Mouse (Mus musculus) hindbrain, embryonic 16.5 days (tissue): ENCODE data around the gene Pde4c. TPM values are rescaled to one million over a fixed set of nuclear protein-coding genes. Genes with fewer than 3 reads are reported as not detected.

Experiments used
- ATAC-seq: fragments of 200-750 bp; cut with Nextera tagmentation; 2 replicates; pipeline ENCODE4 v1.8.0; 2017; ENCODE audit warnings: moderate TSS enrichment, moderate library complexity
- H3K27ac ChIP-seq: fragments of 300-500 bp; sonication (generic); 2 replicates; pipeline ENCODE4 v1.5.1; 2014; ENCODE audit warnings: low read depth, mild to moderate bottlenecking, control low read depth, low read length, moderate library complexity
- H3K27me3 ChIP-seq: fragments of 300-500 bp; sonication (generic); replicated peaks from 2 replicates; pipeline ENCODE4 v1.6.1; 2014; ENCODE audit warnings: low read length; ENCODE audit not compliant: control insufficient read depth, insufficient read depth
- H3K36me3 ChIP-seq: fragments of 300-500 bp; sonication (generic); 2 replicates; pipeline ENCODE4 v1.6.1; 2014; ENCODE audit warnings: mild to moderate bottlenecking, low read length, moderate library complexity, mixed read lengths; ENCODE audit not compliant: control insufficient read depth, insufficient read depth
- H3K4me1 ChIP-seq: fragments of 300-500 bp; sonication (generic); 2 replicates; pipeline ENCODE4 v1.6.1; 2014; ENCODE audit warnings: low read depth, low read length; ENCODE audit not compliant: control insufficient read depth, insufficient read depth
- H3K4me2 ChIP-seq: fragments of 300-500 bp; sonication (generic); 2 replicates; pipeline ENCODE4 v1.6.1; 2014; ENCODE audit warnings: mild to moderate bottlenecking, low read length, control low read depth, moderate library complexity
- H3K4me3 ChIP-seq: fragments of 300-500 bp; sonication (generic); 2 replicates; pipeline ENCODE4 v1.5.1; 2014; ENCODE audit warnings: mild to moderate bottlenecking, low read length, control low read depth, moderate library complexity
- H3K9ac ChIP-seq: fragments of 300-500 bp; sonication (generic); 2 replicates; pipeline ENCODE4 v1.6.1; 2014; ENCODE audit warnings: low read depth, mild to moderate bottlenecking, control low read depth, low read length, moderate library complexity
- H3K9me3 ChIP-seq: fragments of 300-500 bp; sonication (generic); 2 replicates; pipeline ENCODE4 v1.6.1; 2014; ENCODE audit warnings: mild to moderate bottlenecking, low read length, moderate library complexity; ENCODE audit not compliant: control insufficient read depth
- WGBS: fragments of 180-500 bp; shearing (Covaris S2); extraction: QIAGEN DNeasy Blood & Tissue Kit; methylation state at CpG from one replicate; pipeline ENCODE4 v1.1.7; 2014; 5-methylcytosine and 5-hydroxymethylcytosine counted together
- polyA plus RNA-seq: library from polyadenylated mRNA; unstranded; fragments of >200 nt; fragmentation: Nextera tagmentation; extraction: Ambion mirVana; gene quantifications from 2 replicates; pipeline ENCODE4 v1.2.1, GENCODE M21; 2015

Gene Pde4c
- polyA plus RNA-seq, 1 experiment from 2014 or later: 0.19 TPM

GRCm38 (mm10) chr8:70682193-70682592 lies 41.3 kb upstream of the Pde4c start:
- ATAC-seq: no peak
- WGBS: 10% methylated on average over 19 of the region's 19 CpGs
- Histone ChIP-seq H3K27me3 (no peaks in the 10 kb centered on the region), H3K4me3 (no peak overlapping the region), H3K27ac (no peak overlapping the region), H3K4me2 (no peak overlapping the region), H3K9ac (peak overlapping the region; percentile 12; the same call in 1 of the 2 replicates), H3K36me3 (no peaks in the 10 kb centered on the region; the same call in 1 of the 2 replicates), H3K4me1 (peaks cover 5% of the 10 kb centered on the region), H3K9me3 (no peaks in the 10 kb centered on the region)

- WGBS: 69% methylated on average over 3 of the region's 3 CpGs
- H3K9ac ChIP-seq: no peak overlapping the region
- ATAC-seq: no peak
These were observed 40.8 kb upstream of the Pde4c start for GRCm38 (mm10) chr8:70682692-70683091.

GRCm38 (mm10) chr8:70684291-70684690 lies 39.2 kb upstream of the Pde4c start:
- Histone ChIP-seq H3K9me3 (no peaks in the 10 kb centered on the region), H3K27me3 (no peaks in the 10 kb centered on the region), H3K4me1 (peaks cover 5% of the 10 kb centered on the region), H3K9ac (peak overlapping the region; percentile 17; the same call in 1 of the 2 replicates), H3K36me3 (no peaks in the 10 kb centered on the region), H3K4me3 (no peak overlapping the region), H3K27ac (peak overlapping the region; percentile 17; the same call in 1 of the 2 replicates), H3K4me2 (no peak overlapping the region)
- peak; percentile 72 for ATAC-seq
- 38% methylated on average over 7 of the region's 7 CpGs for WGBS

More at GRCm38 (mm10) chr8:70682692-70683091, 40.8 kb upstream of the Pde4c start:
- Histone ChIP-seq H3K4me1 (peaks cover 5% of the 10 kb centered on the region), H3K36me3 (no peaks in the 10 kb centered on the region; the same call in 1 of the 2 replicates), H3K27me3 (no peaks in the 10 kb centered on the region), H3K9me3 (no peaks in the 10 kb centered on the region), H3K4me3 (no peak overlapping the region), H3K4me2 (no peak overlapping the region), H3K27ac (no peak overlapping the region)

GRCm38 (mm10) chr8:70687576-70687975 lies 35.9 kb upstream of the Pde4c start:
- peak; percentile 19; the same call in 1 of the 2 replicates for ATAC-seq

GRCm38 (mm10) chr8:70688136-70688535 lies 35.4 kb upstream of the Pde4c start:
- Histone ChIP-seq H3K4me1 (peaks cover 14% of the 10 kb centered on the region), H3K27ac (no peak overlapping the region), H3K4me2 (no peak overlapping the region), H3K9ac (no peak overlapping the region), H3K9me3 (no peaks in the 10 kb centered on the region), H3K36me3 (no peaks in the 10 kb centered on the region), H3K4me3 (no peak overlapping the region), H3K27me3 (no peaks in the 10 kb centered on the region)
- WGBS: 98% methylated on average over 3 of the region's 3 CpGs
- ATAC-seq: no peak

More at GRCm38 (mm10) chr8:70687576-70687975, 35.9 kb upstream of the Pde4c start:
- Histone ChIP-seq H3K9ac (no peak overlapping the region), H3K4me2 (no peak overlapping the region), H3K4me3 (no peak overlapping the region), H3K9me3 (no peaks in the 10 kb centered on the region), H3K4me1 (peaks cover 14% of the 10 kb centered on the region), H3K27ac (no peak overlapping the region), H3K27me3 (no peaks in the 10 kb centered on the region), H3K36me3 (no peaks in the 10 kb centered on the region)
- WGBS: 69% methylated on average over 8 of the region's 8 CpGs

- no peak overlapping the region for H3K27ac ChIP-seq
- H3K4me1 ChIP-seq: peaks cover 9% of the 10 kb centered on the region
- no peak overlapping the region for H3K4me2 ChIP-seq
- H3K4me3 ChIP-seq: no peak overlapping the region
- no peak overlapping the region for H3K9ac ChIP-seq
- no peaks in the 10 kb centered on the region for H3K9me3 ChIP-seq
- no peaks in the 10 kb centered on the region for H3K27me3 ChIP-seq
- ATAC-seq: no peak
- 68% methylated on average over 5 of the region's 5 CpGs for WGBS
- H3K36me3 ChIP-seq: no peaks in the 10 kb centered on the region
These were observed 33.6 kb upstream of the Pde4c start for GRCm38 (mm10) chr8:70689892-70690390.

GRCm38 (mm10) chr8:70691230-70691629 lies 32.3 kb upstream of the Pde4c start:
- H3K4me3 ChIP-seq: peak overlapping the region; percentile 36
- ATAC-seq: no peak

GRCm38 (mm10) chr8:70691727-70692231 lies 31.7 kb upstream of the Pde4c start:
- H3K9ac ChIP-seq: peak overlapping the region; percentile 69
- peak overlapping the region; percentile 36 for H3K4me3 ChIP-seq
- peak overlapping the region; percentile 68 for H3K4me2 ChIP-seq
- no peaks in the 10 kb centered on the region for H3K27me3 ChIP-seq
- no peaks in the 10 kb centered on the region for H3K36me3 ChIP-seq
- 2% methylated on average over 16 of the region's 20 CpGs for WGBS
- ATAC-seq: peak; percentile 25
- peaks cover 15% of the 10 kb centered on the region for H3K4me1 ChIP-seq
- no peaks in the 10 kb centered on the region for H3K9me3 ChIP-seq
- H3K27ac ChIP-seq: peak overlapping the region; percentile 34; the same call in 1 of the 2 replicates

More at GRCm38 (mm10) chr8:70691230-70691629, 32.3 kb upstream of the Pde4c start:
- Histone ChIP-seq H3K27ac (peak overlapping the region; percentile 34; the same call in 1 of the 2 replicates), H3K27me3 (no peaks in the 10 kb centered on the region), H3K9me3 (no peaks in the 10 kb centered on the region), H3K36me3 (no peaks in the 10 kb centered on the region), H3K9ac (peak overlapping the region; percentile 69; the same call in 1 of the 2 replicates), H3K4me2 (peak overlapping the region; percentile 68), H3K4me1 (peaks cover 10% of the 10 kb centered on the region)
- WGBS: 45% methylated on average over 4 of the region's 4 CpGs

GRCm38 (mm10) chr8:70693636-70694035 lies 29.9 kb upstream of the Pde4c start:
- H3K4me1 ChIP-seq: peaks cover 29% of the 10 kb centered on the region
- H3K4me3 ChIP-seq: no peak overlapping the region
- ATAC-seq: no peak
- H3K9me3 ChIP-seq: no peaks in the 10 kb centered on the region
- H3K27me3 ChIP-seq: no peaks in the 10 kb centered on the region
- no peaks in the 10 kb centered on the region for H3K36me3 ChIP-seq
- 81% methylated on average over 5 of the region's 5 CpGs for WGBS
- H3K4me2 ChIP-seq: no peak overlapping the region
- H3K27ac ChIP-seq: no peak overlapping the region
- no peak overlapping the region for H3K9ac ChIP-seq
